Mouse (Mus musculus): Measurements from ENCODE around the gene Prpf3.
"Not testable (repeated sequence)": the region's sequence is repeated elsewhere in the genome, so short reads cannot be mapped to it uniquely, and the experiment has no call there.

Gene Prpf3

GRCm38 (mm10) chr3:95855502-95856089, at the start of gene Prpf3:
Gene Prpf3 (minus strand): TSS chr3:95855885.
- in situ Hi-C loops (cut with MboI, MseI) = no loop called here

- in situ Hi-C loops (cut with MboI, MseI) = no loop called here
Measured at GRCm38 (mm10) chr3:95904568-95904967, 48.9 kb upstream of the Prpf3 start, which contains the start of gene Car14. Gene Car14 (minus strand): TSS chr3:95904691.

GRCm38 (mm10) chr3:95903753-95904502, 48.2 kb upstream of the Prpf3 start:
- in situ Hi-C loops (cut with MboI, MseI) = no loop called here

DNA sequence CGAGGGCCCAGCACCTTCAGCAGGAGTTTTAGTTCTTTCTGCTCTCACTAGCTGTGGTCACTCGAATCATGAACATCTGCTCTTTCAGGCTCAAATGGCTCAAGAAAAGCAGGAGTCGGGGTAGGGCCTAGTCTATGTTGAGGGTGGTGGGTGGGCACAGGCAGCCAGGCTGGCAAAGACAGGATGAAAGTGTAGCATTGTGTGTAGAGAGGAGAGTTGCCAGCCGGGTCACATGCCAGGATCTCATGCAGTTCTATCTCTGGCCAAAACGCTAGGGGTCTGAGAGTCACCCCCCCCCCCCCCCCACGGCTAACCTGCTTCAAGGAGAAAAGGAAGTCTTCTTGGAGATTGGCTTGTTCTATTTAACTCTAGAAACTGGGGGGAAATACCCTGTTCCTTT, 47.0 kb upstream of the Prpf3 start:
- in situ Hi-C loops (cut with MboI, MseI) = no loop called here

GRCm38 (mm10) chr3:95902373-95902625, 46.6 kb upstream of the Prpf3 start:
- in situ Hi-C loops (cut with MboI, MseI) = no loop called here

GRCm38 (mm10) chr3:95901616-95902372, 46.1 kb upstream of the Prpf3 start:
- in situ Hi-C loops (cut with MboI, MseI) = no loop called here

- in situ Hi-C loops (cut with MboI, MseI) = no loop called here
Measured at GRCm38 (mm10) chr3:95899800-95900524, 44.3 kb upstream of the Prpf3 start.

DNA sequence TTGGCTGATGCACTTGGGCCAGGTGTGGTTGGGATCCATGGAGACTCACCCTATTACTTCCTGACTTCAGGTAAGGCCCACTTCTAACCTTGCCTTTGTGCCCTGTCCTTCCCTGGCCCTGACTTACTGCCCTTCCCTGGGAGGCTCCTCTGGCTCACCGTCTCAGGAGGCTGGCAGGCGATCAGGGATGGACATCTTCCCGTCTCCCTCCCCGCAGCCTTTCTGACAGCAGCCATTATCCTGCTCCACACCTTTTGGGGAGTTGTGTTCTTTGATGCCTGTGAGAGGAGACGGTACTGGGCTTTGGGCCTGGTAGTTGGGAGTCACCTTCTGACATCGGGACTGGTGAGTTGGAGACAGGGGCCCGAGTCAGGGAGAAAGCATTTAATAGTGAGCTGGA, 39.8 kb upstream of the Prpf3 start:
- in situ Hi-C loops (cut with MboI, MseI) = not testable (repeated sequence)

GRCm38 (mm10) chr3:95894317-95895160, 38.9 kb upstream of the Prpf3 start:
- in situ Hi-C loops (cut with MboI, MseI) = loop anchor here in 1 of 2 experiments (5.0 kb wide), 1 partner anchor 293 kb away; no protein-coding TSS in a partner anchor

- in situ Hi-C loops (cut with MboI, MseI) = loop anchor here in 1 of 2 experiments (5.0 kb wide), 1 partner anchor 294 kb away; no protein-coding TSS in a partner anchor
Measured at GRCm38 (mm10) chr3:95893606-95894316, 38.1 kb upstream of the Prpf3 start, which contains the start of gene Aph1a. Gene Aph1a (plus strand): TSS chr3:95893969.

DNA sequence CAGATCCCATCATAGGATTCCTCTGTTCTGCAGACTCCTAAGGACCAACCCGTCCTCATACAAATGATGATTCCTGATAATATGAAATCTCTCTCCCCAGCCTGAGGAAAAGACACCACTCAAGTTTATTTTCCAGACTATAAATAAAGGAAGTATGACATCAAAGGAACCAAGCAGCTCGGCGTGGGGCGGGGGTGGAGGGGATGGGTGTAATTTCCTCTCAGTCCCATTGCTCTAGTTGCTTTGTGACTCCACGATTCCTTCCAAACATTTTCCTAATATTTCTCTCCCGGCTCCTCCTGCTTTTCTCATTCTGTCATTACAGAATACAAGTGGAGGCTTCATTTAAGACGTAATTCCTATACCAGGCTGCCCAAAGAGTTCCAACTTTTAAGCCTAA, 37.4 kb upstream of the Prpf3 start:
- in situ Hi-C loops (cut with MboI, MseI) = loop anchor here in 1 of 2 experiments (5.0 kb wide), 1 partner anchor 294 kb away; no protein-coding TSS in a partner anchor

- in situ Hi-C loops (cut with MboI, MseI) = loop anchor here in 1 of 2 experiments (5.0 kb wide), 1 partner anchor 295 kb away; no protein-coding TSS in a partner anchor
Measured at GRCm38 (mm10) chr3:95892066-95893052, 36.7 kb upstream of the Prpf3 start.

- in situ Hi-C loops (cut with MboI, MseI) = loop anchor here in 1 of 2 experiments (5.0 kb wide), 1 partner anchor 296 kb away; no protein-coding TSS in a partner anchor
Measured at GRCm38 (mm10) chr3:95891211-95892065, 35.8 kb upstream of the Prpf3 start, which contains the start of gene BC028528. Gene BC028528 (minus strand): TSS chr3:95892005.

DNA sequence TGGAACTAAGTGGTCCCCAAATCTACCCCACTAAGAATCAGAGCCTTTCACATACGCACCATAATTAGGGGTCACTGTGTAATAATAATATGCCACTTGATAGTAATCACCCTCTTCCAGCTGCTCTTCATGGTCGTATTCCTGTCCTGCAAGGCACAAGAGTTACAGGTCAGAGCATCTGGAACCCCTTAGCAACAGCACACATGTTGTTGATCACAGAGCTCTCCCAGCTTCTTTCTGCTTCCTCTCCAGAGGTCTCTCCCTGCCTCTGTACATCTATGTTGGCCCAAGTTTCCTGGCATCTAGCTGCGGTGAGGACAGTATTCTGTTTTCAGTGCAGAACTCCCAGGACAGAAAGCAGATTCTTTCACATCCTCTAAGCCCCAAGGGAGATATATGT, 34.0 kb upstream of the Prpf3 start:
- in situ Hi-C loops (cut with MboI, MseI) = loop anchor here in 1 of 2 experiments (5.0 to 10.0 kb wide), 2 partner anchors 298 to 715 kb away; partner anchors contain the start of gene Lix1l

- in situ Hi-C loops (cut with MboI, MseI) = loop anchor here in 1 of 2 experiments (10.0 kb wide), 1 partner anchor 717 kb away; the partner anchor contains the start of gene Lix1l
Measured at GRCm38 (mm10) chr3:95887596-95887995, 31.9 kb upstream of the Prpf3 start.

DNA sequence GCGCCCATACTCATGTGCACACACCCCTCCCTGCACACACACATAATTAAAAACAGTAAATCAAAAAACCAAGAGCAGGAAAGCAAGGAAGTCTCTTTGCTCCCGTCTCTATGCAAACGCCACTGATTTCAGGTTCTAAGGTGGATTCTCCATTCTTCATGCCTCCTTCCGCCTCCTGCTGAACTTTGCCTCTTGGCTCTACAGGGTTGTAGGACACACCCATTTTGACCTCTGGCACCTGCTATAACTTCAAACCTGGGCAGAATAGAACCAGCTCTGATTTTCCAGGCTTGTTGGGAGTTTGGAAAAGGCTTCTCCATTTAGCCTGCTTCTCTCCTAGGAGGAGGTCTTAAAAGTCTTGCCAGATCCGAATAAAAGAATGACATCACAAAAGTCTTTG, 28.7 kb upstream of the Prpf3 start:
- in situ Hi-C loops (cut with MboI, MseI) = loop anchor here in 1 of 2 experiments (10.0 kb wide), 1 partner anchor 720 kb away; the partner anchor contains the start of gene Lix1l

- in situ Hi-C loops (cut with MboI, MseI) = loop anchor here in 1 of 2 experiments (10.0 kb wide), 1 partner anchor 722 kb away; the partner anchor contains the start of gene Lix1l
Measured at GRCm38 (mm10) chr3:95882816-95883425, 27.2 kb upstream of the Prpf3 start.
